Mouse (Mus musculus) heart, embryonic 15.5 days (tissue): ENCODE data around the gene Oxnad1. TPM values are rescaled to one million over a fixed set of nuclear protein-coding genes. Genes with fewer than 3 reads are reported as not detected.

Experiments
- ATAC-seq: fragments of 200-750 bp; cut with Nextera tagmentation; replicated peaks from 2 replicates; pipeline ENCODE4 v1.8.0; 2017; ENCODE audit warnings: low read depth, moderate TSS enrichment; ENCODE audit not compliant: insufficient number of reproducible peaks, insufficient read depth, low FRiP score
- H3K27ac ChIP-seq: fragments of 300-500 bp; sonication (generic); 2 replicates; pipeline ENCODE4 v1.5.1; 2015; ENCODE audit warnings: mild to moderate bottlenecking, inconsistent platforms
- H3K27me3 ChIP-seq: fragments of 300-500 bp; sonication (generic); 2 replicates; pipeline ENCODE4 v1.6.1; 2015; ENCODE audit warnings: inconsistent platforms
- H3K36me3 ChIP-seq: fragments of 300-500 bp; sonication (generic); 2 replicates; pipeline ENCODE4 v1.6.1; 2015; ENCODE audit warnings: mild to moderate bottlenecking, inconsistent platforms
- H3K4me1 ChIP-seq: fragments of 300-500 bp; sonication (generic); replicated peaks from 2 replicates; pipeline ENCODE4 v1.6.1; 2015; ENCODE audit warnings: inconsistent platforms
- H3K4me2 ChIP-seq: fragments of 300-500 bp; sonication (generic); 2 replicates; pipeline ENCODE4 v1.6.1; 2015; ENCODE audit warnings: inconsistent platforms, mild to moderate bottlenecking, moderate library complexity
- H3K4me3 ChIP-seq: fragments of 300-500 bp; sonication (generic); 2 replicates; pipeline ENCODE4 v1.5.1; 2015; ENCODE audit warnings: mild to moderate bottlenecking, inconsistent platforms
- H3K9ac ChIP-seq: fragments of 300-500 bp; sonication (generic); 2 replicates; pipeline ENCODE4 v1.6.1; 2015; ENCODE audit warnings: mild to moderate bottlenecking, inconsistent platforms
- H3K9me3 ChIP-seq: fragments of 300-500 bp; sonication (generic); replicated peaks from 2 replicates; pipeline ENCODE4 v1.6.1; 2016; ENCODE audit warnings: inconsistent platforms
- WGBS: fragments of 180-500 bp; shearing (Covaris S2); methylation state at CpG from one replicate; pipeline ENCODE4 v1.1.7; 2015; ENCODE audit warnings: mixed read lengths; 5-methylcytosine and 5-hydroxymethylcytosine counted together
- polyA plus RNA-seq: library from polyadenylated mRNA; unstranded; fragments of >200 nt; fragmentation: Nextera tagmentation; extraction: Ambion mirVana; gene quantifications from 2 replicates; pipeline ENCODE4 v1.2.1, GENCODE M21; 2015

Gene Oxnad1
- polyA plus RNA-seq: 34.3 and 38.4 TPM in 2 replicates

GRCm38 (mm10) chr14:32084761-32085485 lies at the start of gene Oxnad1:
TSS of gene Oxnad1 (plus strand) at chr14:32085374.
- Histone ChIP-seq H3K4me1 (peaks cover 11% of the 10 kb centered on the region), H3K9ac (peak within 1 kb of the TSS; percentile 62), H3K9me3 (no peaks in the 10 kb centered on the region), H3K4me2 (peak within 1 kb of the TSS; percentile 64), H3K27ac (peak within 1 kb of the TSS; percentile 94), H3K36me3 (peaks cover 22% of the 10 kb centered on the region), H3K27me3 (no peaks in the 10 kb centered on the region), H3K4me3 (peak within 1 kb of the TSS; percentile 70)
- peak; percentile 92 for ATAC-seq
- WGBS: 3% methylated on average over 22 of the region's 22 CpGs

DNA sequence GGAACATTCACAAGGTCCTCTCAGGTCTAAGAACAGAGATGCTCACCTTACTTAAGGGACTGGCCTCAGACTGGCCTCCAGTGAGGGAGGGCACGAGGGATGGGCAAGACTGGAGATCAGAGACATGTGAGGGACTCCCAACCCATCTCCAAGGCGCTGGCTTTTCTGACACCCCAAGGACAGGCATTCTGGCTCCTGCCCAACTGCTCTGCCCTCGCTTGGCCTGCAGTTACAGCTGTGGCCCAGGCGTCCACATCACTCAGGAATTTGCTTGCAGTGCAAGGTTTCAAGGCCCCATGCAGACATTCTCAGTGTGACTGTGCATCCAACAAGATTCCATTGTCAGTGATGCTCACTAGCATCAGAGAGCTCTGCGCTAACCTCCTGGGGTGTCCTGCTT lies 48.7 kb upstream of the Oxnad1 start:
- no peak for ATAC-seq
- Histone ChIP-seq H3K9ac (no peak overlapping the region), H3K36me3 (no peaks in the 10 kb centered on the region), H3K4me1 (no peaks in the 10 kb centered on the region), H3K27ac (no peak overlapping the region), H3K4me2 (no peak overlapping the region), H3K4me3 (no peak overlapping the region), H3K27me3 (no peaks in the 10 kb centered on the region; the same call in 1 of the 2 replicates), H3K9me3 (no peaks in the 10 kb centered on the region)
- 60% methylated on average over 5 of the region's 5 CpGs for WGBS

DNA sequence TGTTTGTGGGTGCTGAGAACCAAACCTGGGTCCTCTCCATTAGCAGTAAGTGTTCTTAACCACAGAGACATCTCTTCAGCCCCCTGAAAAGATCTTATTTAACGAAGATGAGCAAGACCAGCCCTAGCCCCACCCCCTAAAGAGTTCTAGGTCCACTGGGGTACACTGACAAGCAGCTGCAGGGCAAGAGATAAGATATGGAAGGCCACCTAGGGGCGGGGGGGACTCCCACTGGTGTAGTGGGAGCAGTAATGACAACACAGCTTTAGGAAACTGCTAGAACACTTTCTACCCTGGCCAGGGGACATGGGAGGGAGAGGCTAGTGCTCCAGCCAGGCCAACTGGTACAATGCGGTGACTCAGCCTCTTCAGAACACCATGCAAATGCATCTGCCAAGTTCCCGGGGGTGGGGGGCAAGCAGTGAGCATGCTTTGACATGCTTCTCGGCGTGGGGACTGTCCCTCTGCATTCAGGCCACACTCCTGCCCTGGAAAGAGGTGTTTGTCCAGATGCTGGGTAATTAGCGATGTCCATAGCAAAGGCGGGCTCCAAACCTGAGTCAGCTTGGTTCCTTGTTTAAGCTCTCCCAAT lies 47.4 kb upstream of the Oxnad1 start:
- H3K9ac ChIP-seq: no peak overlapping the region
- no peak overlapping the region for H3K4me3 ChIP-seq
- no peaks in the 10 kb centered on the region for H3K4me1 ChIP-seq
- no peak for ATAC-seq
- no peaks in the 10 kb centered on the region for H3K36me3 ChIP-seq
- no peak overlapping the region for H3K27ac ChIP-seq
- H3K4me2 ChIP-seq: no peak overlapping the region
- no peaks in the 10 kb centered on the region; the same call in 1 of the 2 replicates for H3K27me3 ChIP-seq
- WGBS: 75% methylated on average over 8 of the region's 8 CpGs
- no peaks in the 10 kb centered on the region for H3K9me3 ChIP-seq

DNA sequence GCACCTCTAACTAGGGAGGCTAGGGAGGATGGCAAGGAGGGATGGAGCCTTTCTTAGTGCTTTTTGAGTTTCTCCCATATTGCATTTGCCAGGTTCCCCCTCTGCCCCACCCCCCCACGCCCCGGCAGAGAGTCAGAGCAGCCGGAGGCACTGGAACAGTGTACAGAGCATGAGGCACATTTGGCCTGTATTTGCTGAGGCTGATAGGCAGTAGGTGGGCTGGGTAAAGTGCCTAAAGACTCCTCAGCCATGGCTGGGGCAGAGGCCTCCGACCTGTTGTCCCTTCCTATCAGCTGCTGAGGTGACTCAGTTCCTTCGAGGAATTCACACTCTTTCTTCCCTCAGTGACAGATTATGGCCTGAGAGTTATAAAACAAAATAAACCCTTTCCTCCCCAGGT lies 43.1 kb upstream of the Oxnad1 start:
- Histone ChIP-seq H3K27me3 (no peaks in the 10 kb centered on the region), H3K4me3 (no peak overlapping the region), H3K9ac (no peak overlapping the region), H3K27ac (no peak overlapping the region), H3K4me2 (no peak overlapping the region), H3K9me3 (no peaks in the 10 kb centered on the region), H3K36me3 (no peaks in the 10 kb centered on the region), H3K4me1 (peaks cover 9% of the 10 kb centered on the region)
- ATAC-seq: no peak
- WGBS: 44% methylated on average over 5 of the region's 5 CpGs

- 60% methylated on average over 8 of the region's 8 CpGs for WGBS
- H3K27me3 ChIP-seq: no peaks in the 10 kb centered on the region
- H3K36me3 ChIP-seq: no peaks in the 10 kb centered on the region
- H3K9ac ChIP-seq: no peak overlapping the region
- peaks cover 9% of the 10 kb centered on the region for H3K4me1 ChIP-seq
- no peak overlapping the region for H3K4me2 ChIP-seq
- H3K4me3 ChIP-seq: no peak overlapping the region
- no peaks in the 10 kb centered on the region for H3K9me3 ChIP-seq
- ATAC-seq: no peak
- H3K27ac ChIP-seq: no peak overlapping the region
Measured at GRCm38 (mm10) chr14:32046357-32046756, 38.8 kb upstream of the Oxnad1 start.

DNA sequence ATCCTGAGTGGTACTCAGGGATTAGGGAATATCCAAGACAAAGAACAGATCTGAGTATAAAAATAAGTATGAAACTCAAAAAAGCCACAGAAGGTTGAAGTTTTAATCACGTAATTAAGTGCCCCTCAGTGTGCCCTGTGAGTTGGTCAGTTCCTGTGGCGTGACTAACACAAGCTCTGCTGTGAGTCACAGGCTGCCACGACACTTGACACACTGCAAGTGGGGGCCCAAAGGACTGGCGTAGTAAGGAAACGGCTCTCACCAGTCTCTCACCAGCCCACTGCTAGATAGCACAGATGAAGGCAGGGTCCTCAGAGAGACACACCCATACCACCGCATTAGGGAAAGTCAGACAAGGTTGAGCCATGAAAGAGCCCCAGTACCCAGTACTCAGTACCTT lies 35.0 kb upstream of the Oxnad1 start:
- H3K4me1 ChIP-seq: peaks cover 19% of the 10 kb centered on the region
- H3K9me3 ChIP-seq: no peaks in the 10 kb centered on the region
- ATAC-seq: no peak
- H3K4me2 ChIP-seq: no peak overlapping the region
- H3K9ac ChIP-seq: no peak overlapping the region
- no peak overlapping the region for H3K27ac ChIP-seq
- no peaks in the 10 kb centered on the region for H3K27me3 ChIP-seq
- WGBS: 57% methylated on average over 6 of the region's 6 CpGs
- H3K36me3 ChIP-seq: no peaks in the 10 kb centered on the region
- H3K4me3 ChIP-seq: no peak overlapping the region

- no peak for ATAC-seq
- Histone ChIP-seq H3K9me3 (no peaks in the 10 kb centered on the region), H3K27ac (no peak overlapping the region), H3K4me1 (peaks cover 22% of the 10 kb centered on the region), H3K4me3 (no peak overlapping the region), H3K4me2 (no peak overlapping the region), H3K36me3 (no peaks in the 10 kb centered on the region), H3K9ac (no peak overlapping the region), H3K27me3 (no peaks in the 10 kb centered on the region)
- WGBS: 59% methylated on average over 5 of the region's 5 CpGs
Measured at GRCm38 (mm10) chr14:32053895-32054294, 31.3 kb upstream of the Oxnad1 start.

DNA sequence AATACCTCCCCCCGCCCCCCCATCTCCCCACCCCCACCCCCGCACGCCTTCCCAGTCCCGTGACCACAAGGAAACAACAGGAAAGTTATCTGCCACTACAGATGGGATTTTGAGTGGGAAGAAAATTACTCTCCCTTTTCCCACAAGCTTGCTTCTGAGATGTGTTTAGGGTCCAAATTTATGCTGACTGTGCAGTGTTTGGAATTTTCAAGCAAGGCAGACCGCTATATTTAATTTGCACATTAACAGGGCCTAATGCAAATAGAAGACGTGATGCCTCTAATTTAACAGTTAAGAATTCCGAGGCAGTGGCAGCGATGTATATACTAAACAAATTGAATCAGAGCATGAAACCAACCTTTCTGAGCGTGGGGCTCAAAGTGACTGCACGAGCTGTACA lies 30.4 kb upstream of the Oxnad1 start:
- WGBS: 52% methylated on average over 10 of the region's 10 CpGs

DNA sequence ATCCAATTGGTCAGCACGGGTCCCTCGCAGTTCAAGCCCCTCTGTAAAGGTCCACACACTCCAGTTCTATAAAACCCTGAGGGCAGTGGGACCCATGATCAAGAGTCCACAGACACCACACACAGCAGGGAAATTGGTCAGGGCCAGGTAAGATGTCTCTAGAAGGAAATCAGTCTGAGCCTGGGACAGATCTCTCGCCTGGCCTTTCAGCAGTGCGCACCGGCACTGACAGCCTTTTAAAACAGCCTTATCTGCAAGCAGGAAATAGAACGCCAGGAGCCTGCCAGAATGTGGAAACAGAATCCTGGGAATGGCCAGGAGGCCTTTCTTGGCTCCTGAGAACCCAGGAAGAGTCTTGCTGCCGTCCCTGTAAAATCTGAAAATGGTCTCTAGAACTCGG lies 29.4 kb upstream of the Oxnad1 start:
- 27% methylated on average over 8 of the region's 8 CpGs for WGBS
- H3K27me3 ChIP-seq: no peaks in the 10 kb centered on the region
- no peak overlapping the region for H3K4me3 ChIP-seq
- H3K36me3 ChIP-seq: no peaks in the 10 kb centered on the region
- H3K9ac ChIP-seq: no peak overlapping the region
- no peak for ATAC-seq
- no peaks in the 10 kb centered on the region for H3K9me3 ChIP-seq
- peak overlapping the region; percentile 52 for H3K27ac ChIP-seq
- H3K4me1 ChIP-seq: peaks cover 22% of the 10 kb centered on the region
- H3K4me2 ChIP-seq: peak overlapping the region; percentile 14; the same call in 1 of the 2 replicates

More for the DNA sequence above, 30.4 kb upstream of the Oxnad1 start:
- Histone ChIP-seq H3K4me1 (peaks cover 22% of the 10 kb centered on the region), H3K36me3 (no peaks in the 10 kb centered on the region), H3K27ac (no peak overlapping the region), H3K4me3 (no peak overlapping the region), H3K4me2 (no peak overlapping the region), H3K9ac (no peak overlapping the region), H3K9me3 (no peaks in the 10 kb centered on the region), H3K27me3 (no peaks in the 10 kb centered on the region)
- ATAC-seq: no peak

DNA sequence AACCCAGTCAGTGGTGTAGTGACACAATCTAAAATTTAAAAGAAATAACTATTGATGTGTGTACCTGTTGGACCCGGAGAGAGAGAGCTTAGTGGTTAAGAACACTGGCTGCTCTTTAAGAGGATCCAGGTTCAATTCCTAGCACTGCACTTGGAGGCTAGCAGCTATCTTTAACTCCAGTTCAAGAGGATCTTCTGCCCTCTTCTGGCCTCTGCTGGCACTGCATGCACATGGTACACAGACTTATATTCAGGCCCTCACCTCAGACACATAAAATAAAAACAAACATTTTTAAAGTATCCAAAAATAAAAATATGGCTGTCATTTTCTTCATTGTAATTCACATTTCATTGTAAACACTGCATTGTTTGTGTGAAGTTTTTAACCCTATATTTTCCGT lies 28.5 kb upstream of the Oxnad1 start:
- no peak overlapping the region for H3K27ac ChIP-seq
- H3K36me3 ChIP-seq: no peaks in the 10 kb centered on the region
- no peaks in the 10 kb centered on the region for H3K9me3 ChIP-seq
- no peak overlapping the region for H3K9ac ChIP-seq
- H3K4me3 ChIP-seq: no peak overlapping the region
- 91% methylated on average over 2 of the region's 2 CpGs for WGBS
- peaks cover 22% of the 10 kb centered on the region for H3K4me1 ChIP-seq
- no peak for ATAC-seq
- H3K4me2 ChIP-seq: no peak overlapping the region
- no peaks in the 10 kb centered on the region for H3K27me3 ChIP-seq

DNA sequence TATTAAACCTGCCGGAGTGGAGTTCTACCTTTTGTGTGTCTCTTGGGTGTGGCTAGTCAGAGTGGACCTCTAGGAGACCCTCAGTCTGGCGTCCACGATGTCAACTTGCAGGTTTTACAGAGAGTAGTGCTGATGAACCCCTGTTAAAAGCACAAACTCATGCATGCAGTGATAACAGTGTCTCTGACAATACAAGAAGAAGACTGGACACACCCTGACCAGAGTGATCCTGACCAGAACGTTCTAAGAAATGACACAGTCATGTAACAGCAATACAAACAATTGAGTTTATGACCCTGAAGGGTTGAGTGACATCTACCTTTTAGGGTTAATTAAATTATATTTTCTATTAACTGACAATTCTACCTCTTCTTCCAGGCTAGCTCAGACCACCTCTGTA lies 27.5 kb upstream of the Oxnad1 start:
- Histone ChIP-seq H3K36me3 (no peaks in the 10 kb centered on the region), H3K27ac (no peak overlapping the region), H3K9me3 (no peaks in the 10 kb centered on the region), H3K4me2 (no peak overlapping the region), H3K4me3 (no peak overlapping the region), H3K4me1 (peaks cover 22% of the 10 kb centered on the region), H3K27me3 (no peaks in the 10 kb centered on the region), H3K9ac (no peak overlapping the region)
- 75% methylated on average over 4 of the region's 4 CpGs for WGBS
- ATAC-seq: no peak

DNA sequence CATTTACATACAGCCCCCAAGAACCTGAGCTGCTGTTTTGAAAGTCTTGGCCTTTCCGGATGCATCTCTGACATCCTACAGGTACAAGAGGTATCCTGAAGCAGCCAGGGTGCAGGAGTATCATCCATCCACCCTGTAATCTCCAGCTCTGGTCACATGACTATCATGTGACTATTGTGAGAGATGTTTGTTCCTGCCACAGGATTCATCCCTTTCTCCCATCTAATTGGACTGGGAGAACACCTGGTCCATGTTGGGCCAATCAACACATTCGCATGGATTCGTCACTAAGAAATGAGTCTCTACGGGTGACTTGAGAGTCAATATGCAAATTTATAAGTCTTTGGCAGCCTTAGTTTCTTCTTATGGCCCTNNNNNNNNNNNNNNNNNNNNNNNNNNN lies 23.8 kb upstream of the Oxnad1 start:
- Histone ChIP-seq H3K4me3 (no peak overlapping the region), H3K4me2 (no peak overlapping the region), H3K9ac (no peak overlapping the region), H3K4me1 (peaks cover under 1% of the 10 kb centered on the region; the same call in 1 of the 2 replicates), H3K27ac (no peak overlapping the region), H3K36me3 (no peaks in the 10 kb centered on the region), H3K27me3 (no peaks in the 10 kb centered on the region), H3K9me3 (0 out of 2 replicates have a peak, but pooled peaks cover 5% of the 10 kb centered on the region)
- WGBS: 85% methylated on average over 4 of the region's 4 CpGs
- no peak for ATAC-seq
